Mouse (Mus musculus) hindbrain, embryonic 11.5 days (tissue): ENCODE data around the gene Cbln3. TPM values are rescaled to one million over a fixed set of nuclear protein-coding genes. Genes with fewer than 3 reads are reported as not detected.

Experiments used
- ATAC-seq: fragments of 200-750 bp; cut with Nextera tagmentation; 2 replicates; pipeline ENCODE4 v1.8.0; 2017; ENCODE audit warnings: mild to moderate bottlenecking, moderate TSS enrichment, moderate library complexity; ENCODE audit not compliant: low FRiP score
- DNase-seq: peaks from one replicate; pipeline ENCODE4 v3.0.0-alpha.2; 2015; ENCODE audit warnings: low spot score
- H3K27ac ChIP-seq: fragments of 300-500 bp; sonication (generic); 2 replicates; pipeline ENCODE4 v1.5.1; 2014; ENCODE audit warnings: mild to moderate bottlenecking, low read depth, low read length
- H3K27me3 ChIP-seq: fragments of 300-500 bp; sonication (generic); 2 replicates; pipeline ENCODE4 v1.6.1; 2014; ENCODE audit warnings: mild to moderate bottlenecking, low read length, moderate library complexity, mixed read lengths; ENCODE audit not compliant: control insufficient read depth, insufficient read depth
- H3K36me3 ChIP-seq: fragments of 300-500 bp; sonication (generic); 2 replicates; pipeline ENCODE4 v1.6.1; 2014; ENCODE audit warnings: mild to moderate bottlenecking, low read length, moderate library complexity, mixed read lengths; ENCODE audit not compliant: control insufficient read depth, insufficient read depth
- H3K4me1 ChIP-seq: fragments of 300-500 bp; sonication (generic); replicated peaks from 2 replicates; pipeline ENCODE4 v1.6.1; 2014; ENCODE audit warnings: low read length, mixed read lengths; ENCODE audit not compliant: control insufficient read depth, insufficient read depth
- H3K4me2 ChIP-seq: fragments of 300-500 bp; sonication (generic); replicated peaks from 2 replicates; pipeline ENCODE4 v1.6.1; 2014; ENCODE audit warnings: mild to moderate bottlenecking, low read depth, low read length
- H3K4me3 ChIP-seq: fragments of 300-500 bp; sonication (generic); 2 replicates; pipeline ENCODE4 v1.5.1; 2014; ENCODE audit warnings: low read depth, low read length
- H3K9ac ChIP-seq: fragments of 300-500 bp; sonication (generic); 2 replicates; pipeline ENCODE4 v1.6.1; 2014; ENCODE audit warnings: low read depth, low read length
- H3K9me3 ChIP-seq: fragments of 300-500 bp; sonication (generic); 2 replicates; pipeline ENCODE4 v1.6.1; 2016; ENCODE audit warnings: low read length; ENCODE audit not compliant: control insufficient read depth
- WGBS: fragments of 180-500 bp; shearing (Covaris S2); extraction: QIAGEN DNeasy Blood & Tissue Kit; methylation state at CpG from one replicate; pipeline ENCODE4 v1.1.7; 2014; 5-methylcytosine and 5-hydroxymethylcytosine counted together
- polyA plus RNA-seq: library from polyadenylated mRNA; unstranded; fragments of >200 nt; fragmentation: Nextera tagmentation; extraction: Ambion mirVana; gene quantifications from 2 replicates; pipeline ENCODE4 v1.2.1, GENCODE M21; 2014

Gene Cbln3
- polyA plus RNA-seq, 1 experiment from 2014 or later = 0.31 TPM

- Histone ChIP-seq H3K4me1 (0 out of 2 replicates have a peak, but pooled peaks cover 3% of the 10 kb centered on the region), H3K27me3 (no peaks in the 10 kb centered on the region), H3K27ac (0 out of 2 replicates have a peak overlapping the region, but pooled peaks have one; percentile 33), H3K4me3 (peak overlapping the region; percentile 38), H3K9ac (peak overlapping the region; percentile 74), H3K4me2 (peak overlapping the region; percentile 51), H3K9me3 (no peaks in the 10 kb centered on the region), H3K36me3 (peaks cover 6% of the 10 kb centered on the region)
- no peak for ATAC-seq
- WGBS = 8% methylated on average over 12 of the region's 12 CpGs
- no peak for DNase-seq
Measured at GRCm38 (mm10) chr14:55900414-55900755, 16.2 kb upstream of the Cbln3 start.

DNA sequence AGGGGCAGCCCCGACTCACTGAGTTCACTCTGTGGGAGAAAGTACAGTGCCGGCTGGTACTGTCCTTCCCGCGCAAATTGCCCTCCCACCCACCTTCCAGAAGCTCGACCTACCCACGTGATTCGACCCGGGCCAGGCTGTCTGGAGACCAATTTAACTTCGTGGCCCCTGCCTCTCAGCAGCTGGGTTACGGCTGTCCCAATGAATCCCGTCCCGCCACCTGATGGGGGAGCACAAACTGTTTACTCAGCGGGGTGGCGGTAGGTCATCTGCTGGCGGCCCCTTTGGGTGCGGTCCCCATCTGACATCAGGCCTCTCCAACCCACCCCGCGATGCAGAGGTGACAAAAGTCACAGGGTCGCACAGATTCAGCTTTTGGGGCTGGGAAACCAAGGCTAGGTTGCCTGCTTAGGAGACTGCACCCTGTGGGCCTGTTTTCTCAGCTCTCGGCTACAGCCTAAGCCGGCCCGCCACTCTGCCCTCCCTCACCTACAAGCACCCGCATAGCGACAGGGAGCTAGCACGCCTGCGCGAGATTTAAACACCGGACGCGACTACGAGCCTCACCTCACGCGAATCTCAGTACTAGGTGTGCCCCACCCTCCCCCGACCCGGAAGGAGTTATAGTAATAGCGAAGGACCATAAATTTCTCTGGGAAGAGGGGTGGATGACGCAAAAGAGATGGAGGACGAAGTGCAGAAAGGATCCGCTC, 15.7 kb upstream of the Cbln3 start, which contains the start of gene Sdr39u1:
TSS of gene Sdr39u1 (minus strand) at position 593 of the 713 bp plus-strand sequence.
- H3K27ac ChIP-seq = peak within 1 kb of the TSS; percentile 33; the same call in 1 of the 2 replicates
- ATAC-seq = peak; percentile 92
- DNase-seq = peak; percentile 85

DNA sequence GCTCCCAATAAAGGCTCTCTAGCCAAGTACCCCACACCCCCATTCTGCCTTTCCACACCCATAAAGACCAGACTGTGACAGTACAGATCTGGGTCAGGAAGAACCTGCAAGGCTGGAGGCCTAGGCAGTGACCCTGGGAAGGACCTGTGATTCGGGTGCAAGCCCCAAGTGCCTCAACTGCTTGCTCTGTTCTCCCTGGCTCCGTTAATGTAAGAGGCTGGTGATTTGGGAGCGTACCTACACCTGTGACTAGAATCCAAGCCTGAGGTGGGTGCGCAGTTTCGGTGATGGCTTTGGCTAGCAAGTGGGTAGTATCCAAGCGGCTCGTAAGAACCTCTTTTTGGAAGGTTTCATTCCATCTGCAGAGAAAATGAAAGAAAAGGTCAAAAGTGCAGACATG, 14.8 kb upstream of the Cbln3 start:
- Histone ChIP-seq H3K36me3 (peaks cover 8% of the 10 kb centered on the region), H3K27ac (no peak overlapping the region), H3K27me3 (no peaks in the 10 kb centered on the region), H3K4me1 (0 out of 2 replicates have a peak, but pooled peaks cover 3% of the 10 kb centered on the region), H3K4me3 (no peak overlapping the region), H3K9ac (no peak overlapping the region), H3K9me3 (no peaks in the 10 kb centered on the region), H3K4me2 (no peak overlapping the region)
- 94% methylated on average over 7 of the region's 7 CpGs for WGBS
- DNase-seq = no peak
- ATAC-seq = no peak

More for the DNA sequence above, 15.7 kb upstream of the Cbln3 start, which contains the start of gene Sdr39u1:
- H3K4me1 ChIP-seq = 0 out of 2 replicates have a peak, but pooled peaks cover 3% of the 10 kb centered on the region
- WGBS = 7% methylated on average over 39 of the region's 39 CpGs
- peak within 1 kb of the TSS; percentile 38 for H3K4me3 ChIP-seq
- peak within 1 kb of the TSS; percentile 51 for H3K4me2 ChIP-seq
- H3K27me3 ChIP-seq = no peaks in the 10 kb centered on the region
- no peaks in the 10 kb centered on the region for H3K9me3 ChIP-seq
- H3K9ac ChIP-seq = peak within 1 kb of the TSS; percentile 74
- peaks cover 6% of the 10 kb centered on the region for H3K36me3 ChIP-seq

GRCm38 (mm10) chr14:55897671-55898070, 13.5 kb upstream of the Cbln3 start:
- peaks cover 11% of the 10 kb centered on the region for H3K36me3 ChIP-seq

DNA sequence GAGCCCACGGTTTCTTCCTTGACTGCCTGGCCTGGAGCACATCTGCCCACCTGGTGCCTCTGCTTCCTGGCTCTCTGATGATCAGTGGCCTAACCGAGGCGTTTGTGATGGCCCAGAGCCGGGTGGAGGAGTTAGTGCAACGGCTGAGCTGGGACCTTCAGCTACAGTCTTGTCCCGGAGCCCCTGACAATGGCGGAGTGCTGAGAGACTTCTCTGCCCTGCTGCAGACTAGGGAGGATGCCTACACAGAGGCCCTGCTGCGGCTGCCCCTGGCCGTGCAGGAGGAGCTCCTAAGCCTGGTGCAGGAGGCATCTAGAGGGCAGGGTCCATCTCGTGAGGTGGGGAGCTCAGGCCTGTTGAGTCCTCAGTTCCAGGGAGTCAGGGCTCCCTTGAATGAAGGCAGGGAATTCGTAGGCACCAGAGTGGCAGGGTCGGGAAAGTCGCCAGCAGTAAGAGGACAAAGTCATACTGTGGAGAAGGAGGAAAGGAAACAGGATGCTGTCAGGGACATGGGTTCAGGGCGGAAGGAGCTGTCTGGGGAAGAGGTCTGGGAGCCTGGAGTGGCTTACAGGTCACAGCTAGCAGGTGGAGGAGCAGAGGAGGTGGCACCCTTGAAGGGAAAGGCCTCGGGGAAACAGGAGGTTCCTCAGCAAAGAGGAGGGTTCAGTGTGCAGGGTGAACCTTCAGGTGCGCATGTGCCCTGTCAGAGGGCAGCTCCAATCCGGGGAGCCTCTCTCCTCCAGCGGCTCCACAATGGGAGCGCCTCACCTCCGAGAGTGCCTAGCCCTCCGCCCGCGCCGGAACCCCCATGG, 2.6 kb upstream of the Cbln3 start:
- Histone ChIP-seq H3K27ac (no peak overlapping the region), H3K36me3 (peaks cover 10% of the 10 kb centered on the region; the same call in 1 of the 2 replicates), H3K9me3 (no peaks in the 10 kb centered on the region), H3K9ac (no peak overlapping the region), H3K4me2 (no peak overlapping the region), H3K4me1 (no peaks in the 10 kb centered on the region; the same call in 1 of the 2 replicates), H3K4me3 (no peak overlapping the region), H3K27me3 (no peaks in the 10 kb centered on the region)
- 86% methylated on average over 23 of the region's 24 CpGs for WGBS
- ATAC-seq = no peak
- DNase-seq = no peak

More at GRCm38 (mm10) chr14:55897671-55898070, 13.5 kb upstream of the Cbln3 start:
- DNase-seq (no peak), ATAC-seq (no peak)
- no peak overlapping the region for H3K4me3 ChIP-seq
- H3K9ac ChIP-seq = no peak overlapping the region
- 0 out of 2 replicates have a peak, but pooled peaks cover 3% of the 10 kb centered on the region for H3K4me1 ChIP-seq
- H3K9me3 ChIP-seq = no peaks in the 10 kb centered on the region
- H3K27ac ChIP-seq = no peak overlapping the region
- 90% methylated on average over 12 of the region's 12 CpGs for WGBS
- H3K27me3 ChIP-seq = no peaks in the 10 kb centered on the region
- no peak overlapping the region for H3K4me2 ChIP-seq

DNA sequence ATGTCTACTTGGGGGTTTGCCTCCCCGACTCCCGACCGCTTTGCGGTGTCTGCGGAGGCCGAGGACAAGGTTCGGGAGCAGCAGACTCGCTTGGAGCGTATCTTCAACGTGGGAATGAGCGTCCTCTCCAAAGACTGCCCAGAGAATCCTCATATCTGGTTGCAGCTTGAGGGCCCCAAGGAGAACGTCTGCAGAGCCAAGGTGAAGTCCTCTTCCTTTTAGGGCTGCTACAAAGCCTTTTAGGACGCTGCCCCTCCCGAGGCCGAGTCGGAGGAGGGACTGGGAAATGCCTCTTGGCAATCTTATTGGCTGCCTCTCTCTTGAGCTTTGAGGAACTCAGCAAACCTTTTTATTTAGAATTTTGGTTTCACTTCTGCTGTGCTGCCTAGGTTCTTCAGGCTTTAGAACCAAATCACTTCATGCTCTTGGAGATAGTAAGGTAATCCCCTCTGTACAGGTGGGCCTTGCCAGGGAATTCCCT, 1.6 kb upstream of the Cbln3 start:
- Histone ChIP-seq H3K36me3 (peaks cover 10% of the 10 kb centered on the region; the same call in 1 of the 2 replicates), H3K9ac (peak overlapping the region; percentile 81), H3K27me3 (no peaks in the 10 kb centered on the region), H3K4me1 (no peaks in the 10 kb centered on the region; the same call in 1 of the 2 replicates), H3K9me3 (no peaks in the 10 kb centered on the region), H3K27ac (no peak overlapping the region), H3K4me3 (peak overlapping the region; percentile 63), H3K4me2 (peak overlapping the region; percentile 76)
- no peak for DNase-seq
- 12% methylated on average over 16 of the region's 16 CpGs for WGBS
- ATAC-seq = no peak

DNA sequence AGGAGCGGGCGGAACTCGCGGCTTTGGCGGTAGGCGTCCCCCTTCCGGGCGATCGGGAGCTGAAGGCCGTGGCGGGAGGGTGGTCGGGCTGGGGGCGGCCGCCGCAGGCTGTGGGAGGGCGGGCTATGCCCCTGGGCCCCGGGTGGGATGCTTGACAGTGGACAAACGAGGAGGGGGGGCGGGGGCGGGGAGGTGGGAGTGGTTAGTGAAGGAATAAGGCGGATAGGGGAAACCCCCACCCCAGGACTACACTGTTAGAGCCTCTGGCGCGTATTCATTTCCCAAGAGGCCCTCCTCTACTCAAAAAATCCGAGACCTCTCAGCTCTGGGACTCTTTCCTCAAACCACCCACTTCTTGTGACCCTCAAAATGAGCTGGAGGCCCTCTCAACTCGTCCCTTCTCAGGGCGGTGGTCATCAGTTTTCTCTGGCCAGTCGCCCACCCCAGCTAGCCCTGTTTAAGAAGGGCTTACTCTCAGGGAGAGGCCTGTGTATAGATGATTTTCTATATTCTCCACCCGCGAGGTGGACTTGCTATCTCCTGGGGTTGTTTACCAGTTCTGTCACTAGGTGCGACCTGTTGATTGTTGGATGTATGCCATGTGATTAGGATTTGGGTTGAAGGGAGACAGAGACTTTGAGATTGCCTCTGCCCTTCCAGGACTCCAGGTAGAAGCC, 1.1 kb upstream of the Cbln3 start:
- Histone ChIP-seq H3K36me3 (peaks cover 10% of the 10 kb centered on the region; the same call in 1 of the 2 replicates), H3K27ac (peak overlapping the region; percentile 55), H3K4me1 (no peaks in the 10 kb centered on the region; the same call in 1 of the 2 replicates), H3K4me2 (peak overlapping the region; percentile 76), H3K27me3 (no peaks in the 10 kb centered on the region), H3K9me3 (no peaks in the 10 kb centered on the region), H3K4me3 (peak overlapping the region; percentile 63), H3K9ac (peak overlapping the region; percentile 81)
- 1% methylated on average over 12 of the region's 30 CpGs for WGBS
- DNase-seq (no peak), ATAC-seq (peak; percentile 84)

GRCm38 (mm10) chr14:55884713-55885113, 521 bp upstream of the Cbln3 start, which contains the start of gene Khnyn:
Khnyn (plus strand) TSS chr14:55884947.
- peak within 1 kb of the TSS; percentile 55 for H3K27ac ChIP-seq
- no peaks in the 10 kb centered on the region; the same call in 1 of the 2 replicates for H3K4me1 ChIP-seq
- peak within 1 kb of the TSS; percentile 63 for H3K4me3 ChIP-seq
- no peaks in the 10 kb centered on the region for H3K27me3 ChIP-seq
- 0% methylated on average over 23 of the region's 30 CpGs for WGBS
- H3K4me2 ChIP-seq = peak within 1 kb of the TSS; percentile 76
- ATAC-seq = peak; percentile 95
- peaks cover 7% of the 10 kb centered on the region; the same call in 1 of the 2 replicates for H3K36me3 ChIP-seq
- no peaks in the 10 kb centered on the region for H3K9me3 ChIP-seq
- peak; percentile 91 for DNase-seq
- peak within 1 kb of the TSS; percentile 81 for H3K9ac ChIP-seq
